Mouse (Mus musculus) megakaryocyte, embryonic 14.5 days (primary cell): ENCODE results near the gene Rcan2. TPM values are rescaled to one million over a fixed set of nuclear protein-coding genes. Genes with fewer than 3 reads are reported as not detected.

Source experiments
- H3K27me3 ChIP-seq: replicated peaks from 2 replicates; pipeline ENCODE3; 2012; ENCODE audit warnings: inconsistent platforms
- H3K36me3 ChIP-seq: replicated peaks from 2 replicates; pipeline ENCODE3; 2012; ENCODE audit warnings: low read length, inconsistent platforms, mixed read lengths
- H3K4me1 ChIP-seq: 2 replicates; pipeline ENCODE4 v1.6.1; 2012; ENCODE audit warnings: inconsistent platforms
- H3K4me3 ChIP-seq: replicated peaks from 2 replicates; pipeline ENCODE3; 2012; ENCODE audit warnings: moderate library complexity, mild to moderate bottlenecking, inconsistent platforms
- H3K9me3 ChIP-seq: 2 replicates; pipeline ENCODE4 v1.6.1; 2012; ENCODE audit warnings: inconsistent platforms
- FLI1 ChIP-seq: IDR thresholded peaks from 2 replicates; pipeline ENCODE4 v1.6.1; 2012; ENCODE audit warnings: low read length, inconsistent platforms, mixed read lengths
- GATA1 ChIP-seq: IDR thresholded peaks from 3 replicates; pipeline ENCODE4 v1.6.1; 2012; ENCODE audit warnings: mixed read lengths, low read length, inconsistent platforms, borderline replicate concordance
- polyA plus RNA-seq: library from polyadenylated mRNA; stranded (reverse); fragments of >175 nt; gene quantifications from 2 replicates; pipeline ENCODE4 v1.2.3, GENCODE M21; 2012; ENCODE audit warnings: low replicate concordance; ENCODE audit not compliant: insufficient read depth

Gene Rcan2
- polyA plus RNA-seq, 1 experiment = 0.10 TPM

GRCm38 (mm10) chr17:44083156-44083555 lies 282.0 kb downstream of the Rcan2 start:
- TF ChIP-seq GATA1 (no peak), FLI1 (no peak)
- peaks cover 26% of the 10 kb centered on the region for H3K36me3 ChIP-seq
- peaks cover 2% of the 10 kb centered on the region for H3K27me3 ChIP-seq
- no peaks in the 10 kb centered on the region for H3K9me3 ChIP-seq
- no peak overlapping the region for H3K4me3 ChIP-seq
- H3K4me1 ChIP-seq = peaks cover 19% of the 10 kb centered on the region

GRCm38 (mm10) chr17:44088226-44088625 lies 287.1 kb downstream of the Rcan2 start:
- H3K36me3 ChIP-seq = peaks cover 14% of the 10 kb centered on the region

More at GRCm38 (mm10) chr17:44088226-44088625, 287.1 kb downstream of the Rcan2 start:
- TF ChIP-seq FLI1 (no peak), GATA1 (no peak)
- H3K27me3 ChIP-seq = peaks cover 2% of the 10 kb centered on the region
- no peak overlapping the region for H3K4me3 ChIP-seq
- peaks cover 5% of the 10 kb centered on the region; the same call in 1 of the 2 replicates for H3K4me1 ChIP-seq
- no peaks in the 10 kb centered on the region for H3K9me3 ChIP-seq

Other genes starting within 250 kb of the Rcan2 start
- 6.2 TPM in 1 of 2 replicates, not detected in the other for gene Pla2g7, start 233.3 kb upstream of the Rcan2 start, polyA plus RNA-seq
- gene Tdrd6, start 171.1 kb upstream of the Rcan2 start, polyA plus RNA-seq = not detected in 2 replicates
- not detected in 2 replicates for gene Slc25a27, start 134.1 kb upstream of the Rcan2 start, polyA plus RNA-seq
- not detected in 2 replicates for gene Cyp39a1, start 133.9 kb upstream of the Rcan2 start, polyA plus RNA-seq